Mouse (Mus musculus) limb, embryonic 13.5 days (tissue): ENCODE data around the gene Anapc16. TPM values are rescaled to one million over a fixed set of nuclear protein-coding genes. Genes with fewer than 3 reads are reported as not detected.

Source experiments
- ATAC-seq: fragments of 200-750 bp; cut with Nextera tagmentation; 2 replicates; pipeline ENCODE4 v1.8.0; 2017; ENCODE audit warnings: low read depth, moderate number of reproducible peaks, moderate TSS enrichment; ENCODE audit not compliant: low FRiP score
- H3K27ac ChIP-seq: fragments of 300-500 bp; sonication (generic); 2 replicates; pipeline ENCODE4 v1.5.1; 2015; ENCODE audit warnings: inconsistent platforms, mild to moderate bottlenecking, moderate library complexity
- H3K27me3 ChIP-seq: fragments of 300-500 bp; sonication (generic); 2 replicates; pipeline ENCODE4 v1.6.1; 2015; ENCODE audit warnings: mild to moderate bottlenecking, inconsistent platforms
- H3K36me3 ChIP-seq: fragments of 300-500 bp; sonication (generic); 2 replicates; pipeline ENCODE4 v1.6.1; 2015; ENCODE audit warnings: inconsistent platforms, mild to moderate bottlenecking, moderate library complexity
- H3K4me1 ChIP-seq: fragments of 300-500 bp; sonication (generic); 2 replicates; pipeline ENCODE4 v1.6.1; 2015; ENCODE audit warnings: inconsistent platforms
- H3K4me2 ChIP-seq: fragments of 300-500 bp; sonication (generic); replicated peaks from 2 replicates; pipeline ENCODE4 v1.6.1; 2015; ENCODE audit warnings: inconsistent platforms, mild to moderate bottlenecking, moderate library complexity
- H3K4me3 ChIP-seq: fragments of 300-500 bp; sonication (generic); 2 replicates; pipeline ENCODE4 v1.5.1; 2015; ENCODE audit warnings: moderate library complexity, mild to moderate bottlenecking, inconsistent platforms
- H3K9ac ChIP-seq: fragments of 300-500 bp; sonication (generic); 2 replicates; pipeline ENCODE4 v1.6.1; 2015; ENCODE audit warnings: mild to moderate bottlenecking, inconsistent platforms
- H3K9me3 ChIP-seq: fragments of 300-500 bp; sonication (generic); 2 replicates; pipeline ENCODE4 v1.6.1; 2016; ENCODE audit warnings: inconsistent platforms
- WGBS: fragments of 180-500 bp; shearing (Covaris S2); methylation state at CpG from one replicate; pipeline ENCODE4 v1.1.7; 2015; 5-methylcytosine and 5-hydroxymethylcytosine counted together
- polyA plus RNA-seq: library from polyadenylated mRNA; unstranded; fragments of >200 nt; fragmentation: Nextera tagmentation; extraction: Ambion mirVana; gene quantifications from 2 replicates; pipeline ENCODE4 v1.2.1, GENCODE M21; 2015

The Anapc16 gene
- polyA plus RNA-seq, result 128 and 133 TPM in 2 replicates

GRCm38 (mm10) chr10:60002673-60003212 is at the start of gene Anapc16, which contains the start of gene Ascc1:
TSS of gene Anapc16 (minus strand) at chr10:60003135.
TSS of gene Ascc1 (plus strand) at chr10:60002805.
- peaks cover 29% of the 10 kb centered on the region for H3K4me1 ChIP-seq
- H3K9ac ChIP-seq, result peak within 1 kb of the TSS; percentile 81
- ATAC-seq, result peak; percentile 97
- H3K4me3 ChIP-seq, result peak within 1 kb of the TSS; percentile 68
- no peaks in the 10 kb centered on the region for H3K27me3 ChIP-seq
- WGBS, result under 1% methylated on average over 51 of the region's 51 CpGs
- H3K4me2 ChIP-seq, result peak within 1 kb of the TSS; percentile 85
- peaks cover 16% of the 10 kb centered on the region for H3K36me3 ChIP-seq
- H3K9me3 ChIP-seq, result no peaks in the 10 kb centered on the region
- peak within 1 kb of the TSS; percentile 98 for H3K27ac ChIP-seq

DNA sequence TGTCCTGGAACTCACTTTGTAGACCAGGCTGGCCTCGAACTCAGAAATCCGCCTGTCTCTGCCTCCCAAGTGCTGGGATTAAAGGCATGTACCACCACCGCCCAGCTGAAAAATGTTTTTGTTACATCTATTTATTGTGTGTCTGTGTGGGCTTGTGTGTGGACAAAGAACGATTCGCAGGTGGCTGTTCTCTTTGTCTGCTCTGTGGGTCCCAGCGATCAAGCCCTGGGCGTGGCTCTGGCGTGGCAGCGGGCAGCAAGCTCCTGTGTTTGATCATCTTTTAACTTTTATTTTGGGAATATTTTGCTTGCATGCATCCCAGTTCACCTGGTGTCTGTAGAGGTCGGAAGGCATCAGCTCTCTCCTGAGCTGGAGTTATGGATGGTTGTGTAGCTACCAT is 47.6 kb upstream of the Anapc16 start:
- Histone ChIP-seq H3K4me3 (no peak overlapping the region), H3K4me2 (no peak overlapping the region), H3K4me1 (no peaks in the 10 kb centered on the region), H3K9me3 (peaks cover 10% of the 10 kb centered on the region; the same call in 1 of the 2 replicates), H3K27me3 (no peaks in the 10 kb centered on the region), H3K36me3 (peaks cover 25% of the 10 kb centered on the region), H3K27ac (no peak overlapping the region), H3K9ac (no peak overlapping the region)
- ATAC-seq, result no peak
- 96% methylated on average over 10 of the region's 10 CpGs for WGBS

GRCm38 (mm10) chr10:60046696-60047095 is 43.8 kb upstream of the Anapc16 start:
- Histone ChIP-seq H3K9ac (no peak overlapping the region), H3K36me3 (peaks cover 29% of the 10 kb centered on the region), H3K4me2 (no peak overlapping the region), H3K4me3 (no peak overlapping the region), H3K9me3 (peaks cover 10% of the 10 kb centered on the region; the same call in 1 of the 2 replicates), H3K27ac (no peak overlapping the region), H3K4me1 (no peaks in the 10 kb centered on the region), H3K27me3 (no peaks in the 10 kb centered on the region)
- WGBS, result 77% methylated on average over 5 of the region's 5 CpGs
- no peak for ATAC-seq

- Histone ChIP-seq H3K36me3 (peaks cover 6% of the 10 kb centered on the region; the same call in 1 of the 2 replicates), H3K27ac (no peak overlapping the region), H3K4me1 (no peaks in the 10 kb centered on the region), H3K9me3 (no peaks in the 10 kb centered on the region), H3K9ac (no peak overlapping the region), H3K27me3 (no peaks in the 10 kb centered on the region), H3K4me3 (no peak overlapping the region), H3K4me2 (no peak overlapping the region)
- 75% methylated on average over 8 of the region's 8 CpGs for WGBS
- ATAC-seq, result no peak
Observed at GRCm38 (mm10) chr10:60042350-60042922, 39.5 kb upstream of the Anapc16 start.

DNA sequence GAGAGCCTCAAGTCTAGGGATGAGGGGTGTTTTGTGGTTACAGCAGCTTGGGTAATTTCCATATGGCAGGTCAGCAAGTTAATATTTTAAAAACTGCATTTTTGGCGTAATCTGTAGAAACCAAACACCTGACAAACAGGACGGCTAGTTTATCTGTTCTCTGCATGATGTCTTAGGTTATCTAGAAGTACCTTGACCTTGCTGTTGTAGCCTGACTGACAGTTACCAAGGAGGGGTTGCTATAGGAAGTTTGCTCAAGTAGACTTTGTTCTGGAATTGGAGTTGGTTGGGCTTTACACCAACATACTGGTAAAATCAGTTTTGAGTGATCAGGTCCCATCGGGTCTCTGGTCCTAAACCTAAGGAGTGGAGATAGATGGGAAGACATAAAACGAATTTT is 32.8 kb upstream of the Anapc16 start:
- Histone ChIP-seq H3K9me3 (no peaks in the 10 kb centered on the region), H3K9ac (no peak overlapping the region), H3K27me3 (no peaks in the 10 kb centered on the region), H3K4me3 (no peak overlapping the region), H3K4me2 (no peak overlapping the region), H3K36me3 (no peaks in the 10 kb centered on the region), H3K4me1 (peaks cover 23% of the 10 kb centered on the region), H3K27ac (no peak overlapping the region)
- 82% methylated on average over 4 of the region's 4 CpGs for WGBS
- no peak for ATAC-seq

DNA sequence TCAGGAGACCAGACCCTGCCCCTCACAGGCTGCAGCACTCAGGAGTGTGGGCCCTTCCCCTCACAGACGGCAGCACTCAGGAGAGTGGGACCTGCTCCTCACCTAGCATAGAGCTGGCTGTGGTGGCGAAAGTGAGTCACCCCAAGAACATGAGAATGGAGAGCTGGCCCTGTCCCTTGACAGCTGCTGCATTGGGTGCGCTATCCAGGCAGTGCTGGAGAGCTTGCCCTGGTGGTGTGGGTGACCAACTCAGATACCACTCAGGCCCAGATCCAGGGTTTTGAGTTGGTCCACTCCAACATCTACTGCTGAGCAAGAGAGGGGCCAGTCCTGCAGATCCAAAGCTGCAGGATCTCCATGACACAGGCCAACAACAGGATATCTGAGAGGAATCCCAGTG is 31.7 kb upstream of the Anapc16 start:
- no peak for ATAC-seq
- WGBS, result 60% methylated on average over 3 of the region's 3 CpGs
- Histone ChIP-seq H3K9ac (no peak overlapping the region), H3K27ac (no peak overlapping the region), H3K9me3 (no peaks in the 10 kb centered on the region), H3K4me1 (peaks cover 23% of the 10 kb centered on the region), H3K36me3 (no peaks in the 10 kb centered on the region), H3K4me2 (no peak overlapping the region), H3K4me3 (no peak overlapping the region), H3K27me3 (no peaks in the 10 kb centered on the region)

DNA sequence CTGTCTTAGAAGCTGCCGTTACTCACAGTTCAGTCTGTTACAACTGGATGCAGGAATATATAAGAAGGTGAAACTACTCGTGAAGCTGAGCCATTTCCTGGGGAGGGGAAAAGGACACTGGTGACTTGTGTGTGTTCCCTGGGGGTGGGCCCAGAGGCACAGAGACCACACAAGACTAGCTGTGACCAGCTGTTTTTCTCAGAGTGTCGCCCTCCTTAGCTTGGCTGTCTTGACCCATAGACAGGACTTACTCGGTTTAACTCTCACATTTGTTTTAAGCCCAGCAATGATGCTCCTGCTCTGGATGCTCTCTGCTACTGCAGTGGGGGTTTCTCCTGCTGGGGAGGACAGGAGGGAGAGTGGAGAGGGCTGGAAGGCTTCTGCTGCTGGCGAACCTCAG is 30.1 kb upstream of the Anapc16 start:
- Histone ChIP-seq H3K36me3 (no peaks in the 10 kb centered on the region), H3K4me3 (no peak overlapping the region), H3K27ac (no peak overlapping the region; the same call in 1 of the 2 replicates), H3K9ac (0 out of 2 replicates have a peak overlapping the region, but pooled peaks have one; percentile 25), H3K27me3 (no peaks in the 10 kb centered on the region), H3K4me2 (no peak overlapping the region), H3K9me3 (no peaks in the 10 kb centered on the region), H3K4me1 (peaks cover 38% of the 10 kb centered on the region)
- 26% methylated on average over 5 of the region's 5 CpGs for WGBS
- ATAC-seq, result no peak

- ATAC-seq, result no peak
- Histone ChIP-seq H3K36me3 (no peaks in the 10 kb centered on the region), H3K27ac (no peak overlapping the region), H3K4me1 (peaks cover 42% of the 10 kb centered on the region), H3K4me3 (no peak overlapping the region), H3K4me2 (no peak overlapping the region), H3K27me3 (no peaks in the 10 kb centered on the region), H3K9me3 (no peaks in the 10 kb centered on the region), H3K9ac (no peak overlapping the region)
- 51% methylated on average over 2 of the region's 2 CpGs for WGBS
Observed at GRCm38 (mm10) chr10:60032622-60033021, 29.7 kb upstream of the Anapc16 start.

DNA sequence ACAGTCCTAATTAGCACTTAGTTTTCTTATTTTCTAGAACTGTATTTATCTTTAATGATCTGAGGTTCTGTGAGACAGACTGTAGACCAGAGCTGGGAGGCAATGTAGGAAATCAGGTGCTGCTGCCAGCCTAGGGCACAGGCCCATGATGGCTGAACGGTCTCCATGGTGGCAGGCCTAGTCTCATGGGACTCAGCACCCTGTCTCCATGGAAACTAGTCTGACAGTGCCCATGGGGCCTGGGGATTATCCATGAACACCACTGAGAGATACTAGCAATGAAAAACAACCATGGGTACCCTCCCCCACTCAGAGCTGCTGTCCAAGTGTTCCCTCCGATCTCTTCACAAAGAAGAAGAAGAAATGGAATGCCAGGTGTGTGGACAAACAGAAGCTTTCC is 29.1 kb upstream of the Anapc16 start:
- H3K9me3 ChIP-seq, result no peaks in the 10 kb centered on the region
- WGBS, result 73% methylated on average over 2 of the region's 2 CpGs
- H3K4me3 ChIP-seq, result no peak overlapping the region
- no peaks in the 10 kb centered on the region for H3K27me3 ChIP-seq
- peaks cover 48% of the 10 kb centered on the region for H3K4me1 ChIP-seq
- no peaks in the 10 kb centered on the region for H3K36me3 ChIP-seq
- no peak for ATAC-seq
- H3K4me2 ChIP-seq, result no peak overlapping the region
- H3K9ac ChIP-seq, result no peak overlapping the region
- no peak overlapping the region for H3K27ac ChIP-seq

DNA sequence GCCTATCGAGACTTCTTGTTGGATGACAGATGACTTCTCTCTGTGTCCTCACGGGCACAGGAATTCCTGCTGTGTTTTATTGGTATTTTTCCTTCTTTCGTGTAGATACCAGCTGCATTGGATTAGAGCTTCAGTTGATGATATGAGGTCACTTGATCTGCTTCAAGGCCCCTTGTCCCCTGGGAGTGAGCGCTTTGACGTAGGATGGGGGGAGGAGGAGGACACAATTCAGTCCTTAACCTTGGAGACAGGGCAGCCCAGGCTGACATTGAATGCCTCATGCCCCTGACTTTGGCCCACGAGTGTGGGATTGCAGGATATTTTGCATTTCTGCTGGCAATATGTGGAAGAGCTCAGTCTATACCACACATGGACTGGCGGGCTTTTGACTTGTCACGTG is 28.6 kb upstream of the Anapc16 start:
- no peak overlapping the region for H3K9ac ChIP-seq
- no peak overlapping the region for H3K27ac ChIP-seq
- no peak for ATAC-seq
- no peak overlapping the region for H3K4me2 ChIP-seq
- no peaks in the 10 kb centered on the region for H3K9me3 ChIP-seq
- no peak overlapping the region for H3K4me3 ChIP-seq
- no peaks in the 10 kb centered on the region for H3K36me3 ChIP-seq
- no peaks in the 10 kb centered on the region for H3K27me3 ChIP-seq
- 63% methylated on average over 8 of the region's 8 CpGs for WGBS
- peaks cover 53% of the 10 kb centered on the region for H3K4me1 ChIP-seq

DNA sequence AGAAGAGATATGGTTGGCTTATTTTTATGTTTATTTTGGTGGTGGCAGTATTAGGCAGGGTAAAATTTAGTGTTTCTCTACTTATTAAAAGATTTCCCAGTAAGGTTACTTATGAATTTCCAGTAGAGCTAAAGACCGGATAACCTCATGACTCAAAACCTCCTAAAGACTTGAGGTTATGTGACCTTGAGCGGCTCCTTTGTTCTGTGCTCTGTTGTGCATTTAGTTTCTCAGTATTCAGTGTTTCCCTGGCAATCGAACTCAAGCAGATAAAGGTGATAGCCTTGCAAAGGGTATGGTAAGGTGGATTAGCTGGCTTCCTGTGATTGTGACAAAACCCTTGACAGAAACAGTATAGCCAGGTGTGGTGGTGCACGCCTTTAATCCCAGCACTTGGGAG is 26.5 kb upstream of the Anapc16 start:
- no peaks in the 10 kb centered on the region for H3K27me3 ChIP-seq
- no peak overlapping the region for H3K27ac ChIP-seq
- no peak overlapping the region for H3K4me2 ChIP-seq
- peaks cover 63% of the 10 kb centered on the region for H3K4me1 ChIP-seq
- no peak overlapping the region for H3K4me3 ChIP-seq
- no peak for ATAC-seq
- H3K9me3 ChIP-seq, result no peaks in the 10 kb centered on the region
- no peak overlapping the region for H3K9ac ChIP-seq
- WGBS, result 83% methylated on average over 4 of the region's 4 CpGs
- no peaks in the 10 kb centered on the region for H3K36me3 ChIP-seq

- no peak overlapping the region for H3K4me2 ChIP-seq
- H3K9me3 ChIP-seq, result no peaks in the 10 kb centered on the region
- no peaks in the 10 kb centered on the region for H3K27me3 ChIP-seq
- no peak overlapping the region for H3K4me3 ChIP-seq
- 0 out of 2 replicates have a peak, but pooled peaks cover under 1% of the 10 kb centered on the region for H3K36me3 ChIP-seq
- H3K4me1 ChIP-seq, result peaks cover 63% of the 10 kb centered on the region
- H3K9ac ChIP-seq, result no peak overlapping the region
- ATAC-seq, result no peak
- 40% methylated on average over 7 of the region's 7 CpGs for WGBS
- H3K27ac ChIP-seq, result peak overlapping the region; percentile 79; the same call in 1 of the 2 replicates
Observed at GRCm38 (mm10) chr10:60028979-60029378, 26.0 kb upstream of the Anapc16 start.

GRCm38 (mm10) chr10:60028181-60028580 is 25.2 kb upstream of the Anapc16 start:
- WGBS, result 64% methylated on average over 7 of the region's 7 CpGs

More at GRCm38 (mm10) chr10:60028181-60028580, 25.2 kb upstream of the Anapc16 start:
- Histone ChIP-seq H3K27me3 (no peaks in the 10 kb centered on the region), H3K4me1 (peaks cover 59% of the 10 kb centered on the region), H3K4me3 (no peak overlapping the region), H3K9ac (no peak overlapping the region), H3K9me3 (no peaks in the 10 kb centered on the region), H3K27ac (peak overlapping the region; percentile 79; the same call in 1 of the 2 replicates), H3K36me3 (peaks cover 4% of the 10 kb centered on the region; the same call in 1 of the 2 replicates), H3K4me2 (no peak overlapping the region)
- ATAC-seq, result no peak
